Mouse (Mus musculus) limb, embryonic 12.5 days (tissue): ENCODE measurements around the gene Elf3. TPM values are rescaled to one million over a fixed set of nuclear protein-coding genes. Genes with fewer than 3 reads are reported as not detected.
"Not testable (repeated sequence)": the region's sequence is repeated elsewhere in the genome, so short reads cannot be mapped to it uniquely, and the experiment has no call there.

Experiments
- ATAC-seq: fragments of 200-750 bp; cut with Nextera tagmentation; 2 replicates; pipeline ENCODE4 v1.8.0; 2017; ENCODE audit warnings: low read depth, moderate TSS enrichment; ENCODE audit not compliant: insufficient number of reproducible peaks, insufficient read depth, low FRiP score, low TSS enrichment
- H3K27ac ChIP-seq: fragments of 300-500 bp; sonication (generic); 2 replicates; pipeline ENCODE4 v1.5.1; 2016; ENCODE audit warnings: mild to moderate bottlenecking, moderate library complexity
- H3K27me3 ChIP-seq: fragments of 300-500 bp; sonication (generic); 2 replicates; pipeline ENCODE4 v1.6.1; 2016; ENCODE audit warnings: mild to moderate bottlenecking, moderate library complexity
- H3K36me3 ChIP-seq: fragments of 300-500 bp; sonication (generic); 2 replicates; pipeline ENCODE4 v1.6.1; 2016; ENCODE audit warnings: mild to moderate bottlenecking, moderate library complexity
- H3K4me1 ChIP-seq: fragments of 300-500 bp; sonication (generic); replicated peaks from 2 replicates; pipeline ENCODE4 v1.6.1; 2016
- H3K4me2 ChIP-seq: fragments of 300-500 bp; sonication (generic); 2 replicates; pipeline ENCODE4 v1.6.1; 2016; ENCODE audit warnings: mild to moderate bottlenecking, moderate library complexity
- H3K4me3 ChIP-seq: fragments of 300-500 bp; sonication (generic); replicated peaks from 2 replicates; pipeline ENCODE4 v1.5.1; 2016; ENCODE audit warnings: mild to moderate bottlenecking
- H3K9ac ChIP-seq: fragments of 300-500 bp; sonication (generic); replicated peaks from 2 replicates; pipeline ENCODE4 v1.6.1; 2016; ENCODE audit warnings: mild to moderate bottlenecking, moderate library complexity
- H3K9me3 ChIP-seq: fragments of 300-500 bp; sonication (generic); 2 replicates; pipeline ENCODE4 v1.6.1; 2016; ENCODE audit warnings: mild to moderate bottlenecking, moderate library complexity
- WGBS: fragments of 180-500 bp; shearing (Covaris S2); methylation state at CpG from one replicate; pipeline ENCODE4 v1.1.7; 2016; 5-methylcytosine and 5-hydroxymethylcytosine counted together
- polyA plus RNA-seq: library from polyadenylated mRNA; unstranded; fragments of >200 nt; fragmentation: Nextera tagmentation; extraction: Ambion mirVana; gene quantifications from 2 replicates; pipeline ENCODE4 v1.2.1, GENCODE M21; 2016

Gene Elf3
- polyA plus RNA-seq, 1 experiment from 2014 or later, result 6.0 TPM

DNA sequence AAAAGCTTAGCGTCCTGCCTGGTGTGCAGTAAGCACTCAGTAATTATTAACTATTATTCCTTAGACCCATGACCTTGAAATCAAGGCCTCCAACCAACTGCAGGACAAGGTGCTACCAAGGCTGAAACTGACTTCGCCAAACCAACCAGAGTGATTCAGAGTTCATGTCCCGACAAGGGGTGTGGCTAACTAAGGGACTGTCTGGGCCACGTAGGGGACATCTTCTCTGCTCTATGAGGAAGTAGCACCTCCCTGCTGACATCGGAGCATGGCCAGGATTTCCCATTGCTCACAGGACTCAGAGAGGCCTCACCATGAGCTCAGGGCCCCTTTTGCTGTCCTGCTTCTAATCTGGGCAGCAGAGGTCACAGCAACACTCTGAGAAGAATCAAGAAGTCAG, 7.5 kb upstream of the Elf3 start:
- 88% methylated on average over 5 of the region's 5 CpGs for WGBS
- Histone ChIP-seq H3K9me3 (no peaks in the 10 kb centered on the region), H3K27ac (no peak overlapping the region), H3K4me3 (no peak overlapping the region), H3K4me1 (no peaks in the 10 kb centered on the region), H3K4me2 (no peak overlapping the region), H3K36me3 (peaks cover 91% of the 10 kb centered on the region), H3K9ac (no peak overlapping the region), H3K27me3 (no peaks in the 10 kb centered on the region)
- ATAC-seq, result no peak

GRCm38 (mm10) chr1:135263316-135263715, 4.9 kb upstream of the Elf3 start:
- H3K4me2 ChIP-seq, result no peak overlapping the region
- H3K4me1 ChIP-seq, result peaks cover 7% of the 10 kb centered on the region
- WGBS, result 86% methylated on average over 9 of the region's 9 CpGs
- H3K4me3 ChIP-seq, result no peak overlapping the region
- no peaks in the 10 kb centered on the region for H3K9me3 ChIP-seq
- no peak overlapping the region for H3K27ac ChIP-seq
- H3K9ac ChIP-seq, result no peak overlapping the region
- H3K27me3 ChIP-seq, result no peaks in the 10 kb centered on the region
- no peak for ATAC-seq
- peaks cover 70% of the 10 kb centered on the region for H3K36me3 ChIP-seq

- no peak overlapping the region for H3K4me2 ChIP-seq
- peaks cover 60% of the 10 kb centered on the region for H3K36me3 ChIP-seq
- ATAC-seq, result no peak
- no peak overlapping the region for H3K9ac ChIP-seq
- H3K4me1 ChIP-seq, result peaks cover 16% of the 10 kb centered on the region
- H3K27me3 ChIP-seq, result no peaks in the 10 kb centered on the region
- no peaks in the 10 kb centered on the region for H3K9me3 ChIP-seq
- H3K27ac ChIP-seq, result no peak overlapping the region
- no peak overlapping the region for H3K4me3 ChIP-seq
- 92% methylated on average over 3 of the region's 3 CpGs for WGBS
Measured at GRCm38 (mm10) chr1:135262329-135262728, 4.0 kb upstream of the Elf3 start.

DNA sequence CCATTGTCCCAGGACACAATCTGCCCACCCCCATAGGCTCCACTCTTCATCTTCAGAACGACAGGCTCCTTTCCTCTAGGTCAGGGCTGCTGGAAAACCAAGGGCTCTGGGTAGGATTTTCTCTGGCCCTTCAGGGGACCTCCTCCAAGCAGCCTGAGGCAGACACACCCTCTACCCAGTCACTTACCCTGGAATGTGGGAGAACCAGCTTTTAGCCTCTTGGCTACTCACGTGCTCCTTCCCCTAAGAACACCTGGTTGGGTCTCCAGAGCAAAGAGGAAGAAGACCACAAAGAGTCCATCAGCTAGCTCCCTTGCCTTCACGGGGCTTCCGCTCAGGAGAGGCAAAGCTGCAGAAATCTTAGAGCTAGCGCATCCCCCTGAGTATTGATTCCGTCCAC, 2.6 kb upstream of the Elf3 start:
- H3K36me3 ChIP-seq, result peaks cover 46% of the 10 kb centered on the region
- WGBS, result 60% methylated on average over 6 of the region's 6 CpGs
- no peak overlapping the region for H3K4me3 ChIP-seq
- H3K4me1 ChIP-seq, result peaks cover 18% of the 10 kb centered on the region
- ATAC-seq, result no peak
- no peak overlapping the region for H3K4me2 ChIP-seq
- no peaks in the 10 kb centered on the region for H3K9me3 ChIP-seq
- H3K27me3 ChIP-seq, result no peaks in the 10 kb centered on the region
- no peak overlapping the region for H3K9ac ChIP-seq
- peak overlapping the region; percentile 62; the same call in 1 of the 2 replicates for H3K27ac ChIP-seq

DNA sequence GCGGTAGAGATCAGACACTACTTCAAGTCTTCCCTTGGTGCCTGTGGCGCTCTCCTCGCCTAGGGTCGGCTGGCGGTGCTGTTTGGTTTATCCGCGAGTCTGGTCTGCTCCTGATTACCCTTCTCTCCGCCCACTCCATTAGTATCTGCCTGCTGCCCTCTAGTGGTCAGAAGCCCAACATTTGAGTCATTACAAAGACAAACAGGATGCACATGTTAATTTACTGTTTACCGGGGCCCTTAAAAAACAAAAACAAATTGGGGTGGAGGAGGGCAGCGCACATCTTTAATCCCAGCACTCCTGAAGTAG, 714 bp upstream of the Elf3 start:
- peak overlapping the region; percentile 67 for H3K4me2 ChIP-seq
- peaks cover 28% of the 10 kb centered on the region for H3K36me3 ChIP-seq
- H3K4me3 ChIP-seq, result peak overlapping the region; percentile 34
- H3K9ac ChIP-seq, result no peak overlapping the region; the same call in 1 of the 2 replicates
- 2% methylated on average over 10 of the region's 10 CpGs for WGBS
- peaks cover 26% of the 10 kb centered on the region for H3K4me1 ChIP-seq
- no peaks in the 10 kb centered on the region for H3K9me3 ChIP-seq
- peak; percentile 65; the same call in 1 of the 2 replicates for ATAC-seq
- H3K27me3 ChIP-seq, result no peaks in the 10 kb centered on the region
- peak overlapping the region; percentile 86 for H3K27ac ChIP-seq

GRCm38 (mm10) chr1:135256299-135256698, 2.1 kb downstream of the Elf3 start:
- no peak for ATAC-seq
- Histone ChIP-seq H3K4me1 (peaks cover 32% of the 10 kb centered on the region), H3K4me2 (no peak overlapping the region), H3K36me3 (no peaks in the 10 kb centered on the region; the same call in 1 of the 2 replicates), H3K27ac (no peak overlapping the region), H3K27me3 (no peaks in the 10 kb centered on the region), H3K9ac (no peak overlapping the region), H3K9me3 (no peaks in the 10 kb centered on the region), H3K4me3 (no peak overlapping the region)
- whole genome bisulfite sequencing, result 77% methylated on average over 6 of the region's 6 CpGs

DNA sequence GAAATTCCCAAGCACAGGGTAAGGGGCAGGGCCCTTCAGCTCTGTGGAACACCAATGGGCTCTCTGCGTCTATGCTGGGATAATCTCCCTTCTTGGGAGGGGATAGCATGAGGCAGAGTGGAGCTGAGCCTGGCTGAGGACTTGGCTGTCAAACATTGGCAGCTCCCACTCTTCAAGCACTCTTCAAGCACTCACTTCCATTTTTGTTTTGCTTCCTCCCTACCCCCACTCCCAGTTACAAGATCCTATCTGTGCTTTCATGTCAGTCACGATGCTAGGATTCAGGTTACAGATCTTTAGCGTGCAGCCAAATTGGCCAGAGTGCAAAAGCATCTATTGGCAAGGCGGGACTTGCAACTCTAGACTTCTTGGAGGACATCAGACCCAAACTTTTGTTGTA, 5.5 kb downstream of the Elf3 start:
- Histone ChIP-seq H3K4me3 (no peak overlapping the region), H3K27me3 (peaks cover 13% of the 10 kb centered on the region), H3K36me3 (no peaks in the 10 kb centered on the region), H3K27ac (no peak overlapping the region), H3K9ac (no peak overlapping the region), H3K4me1 (peaks cover 20% of the 10 kb centered on the region), H3K9me3 (no peaks in the 10 kb centered on the region), H3K4me2 (no peak overlapping the region)
- WGBS, result 39% methylated on average over 4 of the region's 4 CpGs
- no peak for ATAC-seq

- Histone ChIP-seq H3K4me3 (no peak overlapping the region), H3K27ac (no peak overlapping the region), H3K27me3 (peaks cover 17% of the 10 kb centered on the region), H3K9ac (no peak overlapping the region), H3K36me3 (no peaks in the 10 kb centered on the region), H3K9me3 (no peaks in the 10 kb centered on the region), H3K4me1 (peaks cover 16% of the 10 kb centered on the region), H3K4me2 (no peak overlapping the region)
- ATAC-seq, result no peak
- WGBS, result 68% methylated on average over 8 of the region's 8 CpGs
Measured at GRCm38 (mm10) chr1:135251405-135251804, 7.0 kb downstream of the Elf3 start.

DNA sequence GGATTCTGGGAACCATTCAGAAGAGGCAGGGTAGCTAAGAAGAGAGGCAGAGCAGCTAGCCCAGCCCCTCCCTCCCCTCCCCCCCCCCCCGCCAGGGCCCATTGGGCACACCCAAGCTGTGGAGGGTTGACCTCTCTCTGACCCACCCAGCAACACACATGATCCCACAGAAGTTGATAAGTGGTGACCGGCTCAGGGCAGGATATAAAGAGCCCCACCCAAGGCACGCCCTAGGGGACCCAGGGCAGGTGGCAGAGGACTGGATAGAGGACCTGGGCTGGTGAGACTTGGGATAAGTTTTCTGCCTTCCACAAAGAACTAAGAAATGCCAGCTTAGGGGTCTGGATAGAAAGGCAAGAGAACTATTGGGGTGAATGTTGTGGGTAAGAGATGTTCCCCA, 7.7 kb downstream of the Elf3 start:
- no peak for ATAC-seq
- no peaks in the 10 kb centered on the region for H3K36me3 ChIP-seq
- H3K9me3 ChIP-seq, result no peaks in the 10 kb centered on the region
- no peak overlapping the region for H3K27ac ChIP-seq
- H3K4me3 ChIP-seq, result no peak overlapping the region
- peaks cover 12% of the 10 kb centered on the region for H3K4me1 ChIP-seq
- 78% methylated on average over 2 of the region's 3 CpGs for WGBS
- no peak overlapping the region for H3K9ac ChIP-seq
- H3K27me3 ChIP-seq, result peaks cover 17% of the 10 kb centered on the region
- H3K4me2 ChIP-seq, result no peak overlapping the region

DNA sequence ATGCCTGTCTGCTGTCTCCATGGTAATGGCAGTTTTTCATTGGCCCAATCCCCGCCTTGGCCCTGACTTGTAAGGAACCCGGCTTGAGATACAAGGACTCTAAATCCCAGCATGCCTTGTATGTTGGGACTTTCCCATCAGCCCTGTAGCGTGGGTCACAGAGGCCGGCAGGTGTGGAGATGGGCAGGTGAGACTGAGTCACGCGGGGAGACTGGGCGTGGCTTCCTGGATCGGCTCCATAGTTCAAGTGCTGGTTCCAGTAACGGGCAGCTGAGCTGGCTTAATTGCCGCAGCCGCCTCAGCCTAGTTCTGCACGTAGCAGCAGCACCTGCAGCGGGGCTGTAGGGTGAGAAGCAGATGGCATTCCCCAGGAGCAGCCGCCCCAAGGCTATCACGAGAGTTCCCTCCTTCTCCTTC, 9.9 kb downstream of the Elf3 start:
- Histone ChIP-seq H3K4me3 (peak overlapping the region; percentile 24), H3K27me3 (peaks cover 17% of the 10 kb centered on the region)
- peak; percentile 67; the same call in 1 of the 2 replicates for ATAC-seq

DNA sequence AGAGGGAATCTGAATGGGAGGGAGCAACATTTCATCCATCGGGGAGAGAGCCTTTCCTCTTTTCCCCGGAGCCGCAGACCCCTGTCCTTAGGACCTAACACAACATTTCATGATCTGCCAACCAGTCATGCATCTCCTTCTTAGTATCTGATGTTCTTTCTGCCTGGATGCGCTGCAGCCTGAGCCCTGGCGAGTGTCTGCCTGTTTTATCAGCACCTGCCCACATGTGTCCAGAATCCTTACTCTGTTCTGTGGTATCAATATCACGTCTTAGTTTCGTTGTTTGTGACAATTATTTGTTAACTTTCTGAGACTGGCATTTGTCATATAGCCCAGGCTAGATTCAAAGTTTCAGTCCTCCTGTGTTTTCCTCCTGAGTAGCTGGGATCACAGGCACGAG, 14.4 kb downstream of the Elf3 start:
- Histone ChIP-seq H3K4me2 (no peak overlapping the region), H3K4me1 (no peaks in the 10 kb centered on the region), H3K4me3 (no peak overlapping the region), H3K36me3 (no peaks in the 10 kb centered on the region), H3K27me3 (peaks cover 14% of the 10 kb centered on the region), H3K9ac (no peak overlapping the region), H3K9me3 (no peaks in the 10 kb centered on the region), H3K27ac (no peak overlapping the region)
- WGBS, result 85% methylated on average over 8 of the region's 8 CpGs
- no peak for ATAC-seq

More for the DNA sequence above, 9.9 kb downstream of the Elf3 start:
- Histone ChIP-seq H3K9ac (no peak overlapping the region), H3K27ac (no peak overlapping the region), H3K4me1 (peaks cover 6% of the 10 kb centered on the region), H3K36me3 (no peaks in the 10 kb centered on the region), H3K4me2 (peak overlapping the region; percentile 53), H3K9me3 (no peaks in the 10 kb centered on the region)
- WGBS, result 4% methylated on average over 15 of the region's 15 CpGs

DNA sequence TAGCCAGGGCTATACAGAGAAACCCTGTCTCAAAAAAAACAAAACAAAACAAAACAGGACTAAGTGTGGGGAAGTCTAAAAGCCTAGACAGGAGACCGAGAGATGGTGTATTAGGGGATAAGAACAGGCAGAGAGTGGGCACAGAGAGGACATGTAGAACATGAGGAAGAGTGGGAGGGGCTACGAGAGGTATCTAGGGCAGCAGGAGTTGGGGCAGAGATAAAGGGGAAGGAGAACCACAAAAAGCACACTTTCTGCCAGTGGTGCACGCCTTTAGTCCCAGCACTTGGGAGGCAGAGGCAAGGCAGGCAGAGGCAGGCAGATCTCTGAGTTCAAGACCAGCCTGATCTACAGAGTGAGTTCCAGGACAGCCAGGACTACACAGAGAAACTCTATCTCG, 18.2 kb downstream of the Elf3 start:
- ATAC-seq, result not testable (repeated sequence)

More for the DNA sequence above, 18.2 kb downstream of the Elf3 start:
- H3K4me3 ChIP-seq, H3K27me3 ChIP-seq, H3K36me3 ChIP-seq, H3K9me3 ChIP-seq, H3K4me2 ChIP-seq, H3K4me1 ChIP-seq, H3K9ac ChIP-seq, H3K27ac ChIP-seq: not testable (repeated sequence)
- WGBS, result 89% methylated on average over 4 of the region's 4 CpGs
